Mouse (Mus musculus) embryo, embryonic 10 days (tissue): ENCODE measurements around the gene Cyp8b1.
A peak's percentile ranks its signal among the peaks of the same experiment; 100 is the strongest.

ENCODE experiments used
- DNase-seq: peaks from one replicate; pipeline ENCODE4 v3.0.0-alpha.2; 2015; ENCODE audit warnings: low spot score

The Cyp8b1 gene

GRCm38 (mm10) chr9:121916102-121916501, at the start of gene Cyp8b1:
TSS of gene Cyp8b1 (minus strand) at chr9:121916305.
- no peak for DNase-seq

DNA sequence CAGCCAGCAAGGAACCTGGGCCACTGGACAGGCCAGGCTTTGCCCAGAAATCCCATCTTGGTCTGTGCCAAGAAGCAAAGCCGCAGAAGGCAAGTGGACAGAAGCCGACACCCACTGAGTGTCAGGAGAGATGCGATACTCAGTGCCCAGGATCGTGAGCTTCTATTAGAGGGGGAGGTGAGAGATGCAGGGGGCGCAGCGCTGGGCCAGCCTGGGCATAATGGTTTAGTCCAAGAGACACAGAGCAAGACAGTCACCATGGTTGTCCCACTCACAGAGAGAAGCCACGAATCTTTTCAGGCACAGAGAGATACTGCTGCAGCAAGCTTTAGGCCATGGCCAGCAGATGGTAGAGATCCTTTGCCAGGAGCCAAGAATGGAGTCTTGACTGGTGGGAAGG, 48.8 kb upstream of the Cyp8b1 start:
- no peak for DNase-seq

DNA sequence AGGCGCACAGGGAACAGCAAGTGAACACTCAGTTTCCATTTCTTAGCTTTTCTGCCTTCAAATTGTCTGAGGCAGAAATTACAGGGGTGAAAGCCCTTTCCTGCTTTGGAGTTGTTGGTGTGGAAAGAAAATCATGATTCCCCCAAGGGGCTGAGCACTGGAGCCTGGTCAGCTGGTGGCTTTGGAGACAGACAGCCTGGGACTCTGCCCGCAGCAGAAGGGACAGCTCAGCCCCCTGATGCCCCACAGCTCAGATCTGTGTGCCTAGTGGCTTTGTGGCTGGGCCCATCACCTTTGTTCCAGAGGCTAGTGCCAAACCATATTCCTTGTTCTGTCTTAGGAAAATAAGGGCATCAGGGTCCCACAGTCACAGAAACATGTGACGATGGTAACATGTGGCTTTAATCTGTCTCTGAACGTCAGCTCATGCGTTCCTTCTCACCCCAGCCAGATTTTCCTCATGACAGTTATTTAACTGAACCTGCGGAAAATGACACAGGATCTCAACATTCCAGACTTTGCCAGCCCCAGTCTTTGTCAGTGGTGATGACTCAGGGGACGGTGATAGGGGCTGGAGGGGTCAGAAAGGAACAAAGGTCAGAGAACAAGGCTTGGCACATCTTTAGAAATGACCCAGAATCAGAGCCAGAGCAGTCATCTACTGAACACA, 44.0 kb upstream of the Cyp8b1 start:
- DNase-seq, result peak; percentile 45

GRCm38 (mm10) chr9:121952596-121952995, 36.5 kb upstream of the Cyp8b1 start:
- no peak for DNase-seq

DNA sequence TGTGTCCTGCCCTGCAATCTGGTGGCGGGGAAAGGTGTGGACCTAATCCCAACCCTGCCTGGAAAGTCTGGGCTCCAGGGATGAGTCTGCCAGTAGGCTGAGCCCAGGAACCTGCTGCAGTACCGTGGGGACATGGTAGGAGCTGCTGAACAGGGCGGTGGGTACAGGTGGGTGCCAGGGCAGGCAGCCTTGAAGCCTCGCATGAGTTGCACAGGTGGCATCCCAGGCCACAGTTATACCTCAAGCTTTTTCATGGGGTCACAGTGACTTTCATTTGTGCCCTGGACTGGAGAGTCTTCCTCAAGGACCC, 35.0 kb upstream of the Cyp8b1 start:
- DNase-seq, result no peak

GRCm38 (mm10) chr9:121950418-121951113, 34.5 kb upstream of the Cyp8b1 start, which contains the start of gene Fam198a:
TSS of gene Fam198a (plus strand) at chr9:121950988.
- DNase-seq, result peak; percentile 49

DNA sequence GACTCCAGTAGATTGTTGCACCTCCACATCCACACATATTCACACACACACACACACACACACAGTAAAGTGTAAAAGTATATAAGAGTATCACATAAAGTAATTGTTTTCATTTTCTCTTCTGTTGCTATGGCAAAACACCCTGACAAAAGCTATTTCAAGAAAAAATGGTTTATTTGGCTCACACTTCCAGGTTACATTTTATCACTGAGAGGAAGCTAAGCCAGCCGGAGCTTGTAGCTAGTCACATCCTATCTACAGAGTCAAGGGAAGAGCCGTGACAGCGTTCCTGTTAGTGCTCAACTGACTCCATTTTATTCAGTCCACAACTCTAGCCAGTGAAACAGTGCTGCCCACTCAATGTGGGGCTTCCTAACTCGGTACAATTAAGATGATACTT, 32.3 kb upstream of the Cyp8b1 start:
- no peak for DNase-seq

DNA sequence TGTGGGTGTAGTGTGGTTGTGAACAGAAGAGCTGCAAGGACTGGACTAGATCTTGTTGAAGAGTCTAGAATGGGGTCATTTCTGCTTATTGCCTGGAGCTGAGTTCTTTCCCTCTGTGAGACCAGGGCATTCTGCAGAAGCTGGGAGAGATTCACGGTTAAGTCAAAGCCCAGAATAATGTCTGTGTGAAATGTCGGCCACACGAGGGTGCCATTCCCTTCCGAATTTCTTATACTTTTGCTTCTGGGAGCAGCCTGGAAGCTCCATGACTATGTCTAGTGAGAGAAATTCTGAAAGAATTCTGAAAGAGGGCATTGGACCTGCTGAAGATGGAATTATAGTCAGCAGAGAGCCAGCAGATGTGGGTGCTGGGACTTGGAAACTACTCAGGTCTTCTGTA, 31.7 kb upstream of the Cyp8b1 start:
- DNase-seq, result peak; percentile 71

- no peak for DNase-seq
Measured at GRCm38 (mm10) chr9:121943628-121944027, 27.5 kb upstream of the Cyp8b1 start.

DNA sequence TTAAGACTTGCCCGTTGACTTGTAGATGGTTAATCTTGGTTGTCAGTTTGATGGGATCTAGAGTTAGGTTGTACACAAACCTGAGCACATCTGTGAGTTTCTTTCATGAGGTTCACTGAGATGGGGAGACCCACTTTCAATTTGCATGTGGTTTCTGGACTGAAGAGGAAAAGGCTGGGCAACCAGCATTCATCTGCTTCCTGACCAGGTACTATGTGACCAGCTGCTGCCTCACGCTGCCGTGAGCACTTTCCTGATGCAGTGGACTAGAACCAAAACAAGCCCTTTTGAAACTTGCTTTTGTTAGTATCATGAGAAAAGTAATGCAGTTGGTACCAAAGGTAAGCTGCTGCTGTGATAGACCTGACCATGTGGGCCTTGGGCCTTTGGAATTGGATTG, 26.9 kb upstream of the Cyp8b1 start:
- DNase-seq, result no peak

DNA sequence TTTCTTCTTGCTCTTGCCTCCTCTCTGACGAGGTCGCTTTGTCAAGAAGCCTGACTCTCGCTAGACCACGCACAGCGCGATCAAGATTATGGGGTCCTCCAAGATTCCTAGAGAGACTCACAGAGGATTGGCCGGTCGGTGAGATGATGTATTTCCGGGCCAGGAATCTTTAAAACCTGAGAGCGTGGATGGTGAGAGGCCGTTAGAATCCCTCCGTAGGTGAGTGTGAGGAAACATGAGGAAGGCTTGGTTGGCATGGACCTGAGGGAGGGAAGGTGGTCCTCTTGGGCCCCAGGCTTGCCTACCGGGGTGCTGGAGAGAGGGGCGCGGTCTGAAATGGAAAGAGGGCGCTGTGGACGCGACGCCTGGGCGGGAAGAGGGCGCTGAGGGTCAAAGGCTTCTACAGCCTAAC, 21.8 kb upstream of the Cyp8b1 start:
- DNase-seq, result peak; percentile 74

DNA sequence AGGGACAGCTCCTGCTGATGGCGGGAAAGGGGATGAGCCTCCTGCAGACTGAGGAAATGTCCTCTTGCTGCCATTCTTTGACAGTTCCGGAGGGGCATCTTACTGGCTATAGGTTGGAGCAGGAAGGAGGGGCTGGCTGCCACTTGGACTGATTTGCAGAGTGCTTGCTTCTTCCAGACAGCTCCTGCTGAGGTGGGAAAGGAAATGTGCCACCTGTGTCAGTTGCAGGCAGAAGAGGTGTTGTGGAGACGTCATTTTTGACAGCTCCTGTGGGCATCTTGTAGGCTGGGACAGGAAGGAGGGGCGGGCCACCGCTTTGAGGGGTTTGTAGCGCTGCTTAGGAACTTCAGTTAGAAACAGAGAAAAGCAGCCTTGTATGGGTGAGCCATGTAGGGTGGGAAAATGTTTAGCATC, 21.4 kb upstream of the Cyp8b1 start:
- no peak for DNase-seq

DNA sequence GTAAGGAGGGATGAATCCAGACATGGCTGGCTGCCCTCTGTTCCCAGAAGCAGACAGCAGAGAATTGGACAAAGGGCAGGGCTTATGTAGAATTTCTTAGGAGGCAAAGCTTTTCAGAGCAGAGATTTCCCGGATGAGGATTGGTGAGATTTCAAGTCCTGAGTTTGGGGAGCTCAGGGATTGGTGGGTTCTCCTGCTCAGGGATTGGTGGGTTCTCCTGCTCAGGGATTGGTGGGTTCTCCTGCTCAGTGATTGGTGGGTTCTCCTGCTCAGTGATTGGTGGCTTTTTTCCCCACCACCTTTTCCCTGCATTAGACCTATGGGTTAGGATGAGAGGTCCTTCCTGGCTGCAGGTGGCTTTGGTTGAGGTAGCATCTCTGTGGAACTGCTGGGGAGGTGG, 20.8 kb upstream of the Cyp8b1 start:
- no peak for DNase-seq

DNA sequence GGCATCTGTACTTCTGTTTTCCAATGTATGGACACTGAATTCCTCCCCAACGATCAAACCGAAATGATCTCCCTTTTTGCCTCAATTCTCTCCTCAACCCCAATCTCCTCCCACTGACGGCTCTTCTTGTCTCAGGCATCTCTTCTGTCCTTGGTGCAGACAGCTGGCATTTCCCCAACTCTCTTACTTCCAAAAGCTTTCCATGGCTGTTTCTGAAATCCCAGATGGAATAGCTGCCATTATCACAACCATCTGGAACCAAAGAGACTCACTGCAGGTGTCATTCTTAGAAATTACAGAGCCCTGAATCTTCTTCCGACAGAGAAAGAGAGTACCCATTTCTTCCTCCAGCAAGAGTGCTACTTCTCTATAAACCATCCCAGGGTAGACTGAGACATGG, 18.8 kb upstream of the Cyp8b1 start:
- no peak for DNase-seq

DNA sequence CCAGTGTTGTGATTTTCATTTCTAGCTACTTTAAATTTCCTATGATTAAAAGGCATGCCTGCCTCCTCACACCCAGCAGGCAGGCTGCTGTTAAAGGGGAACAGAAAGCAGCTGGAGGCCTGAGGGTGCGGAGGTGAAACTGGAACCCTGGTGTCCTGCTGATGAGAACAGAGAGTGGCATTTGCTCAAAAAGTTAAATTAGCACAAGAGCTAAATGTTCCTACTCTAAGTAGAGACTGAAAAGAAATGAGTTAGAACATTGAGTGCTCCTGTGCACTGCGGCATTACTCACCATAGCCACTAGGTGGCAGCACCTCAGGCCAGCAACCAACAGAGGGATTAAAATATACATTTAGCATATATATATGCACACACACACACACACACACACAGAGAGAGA, 12.4 kb upstream of the Cyp8b1 start:
- DNase-seq, result peak; percentile 50

DNA sequence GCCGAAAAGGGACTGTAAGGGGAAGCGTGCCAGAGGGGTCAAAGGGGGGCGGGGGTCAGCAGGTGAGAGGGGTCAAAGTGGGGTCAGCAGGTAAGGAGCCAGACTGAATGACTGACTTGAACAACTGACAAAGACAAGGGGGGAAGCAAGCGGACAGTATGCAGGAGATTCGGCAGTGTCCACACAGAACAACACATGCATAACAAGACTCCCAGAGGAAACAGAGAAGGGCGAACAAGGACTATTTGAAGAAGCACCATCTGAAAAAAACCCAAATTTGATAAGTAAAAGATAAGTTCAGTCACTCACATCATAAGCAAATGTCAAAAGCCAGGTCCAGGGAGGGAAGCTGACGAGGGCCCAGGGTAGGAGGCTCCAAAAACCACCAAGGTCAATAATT, 11.6 kb upstream of the Cyp8b1 start:
- DNase-seq, result no peak

GRCm38 (mm10) chr9:121926634-121927405, 10.7 kb upstream of the Cyp8b1 start:
- no peak for DNase-seq

DNA sequence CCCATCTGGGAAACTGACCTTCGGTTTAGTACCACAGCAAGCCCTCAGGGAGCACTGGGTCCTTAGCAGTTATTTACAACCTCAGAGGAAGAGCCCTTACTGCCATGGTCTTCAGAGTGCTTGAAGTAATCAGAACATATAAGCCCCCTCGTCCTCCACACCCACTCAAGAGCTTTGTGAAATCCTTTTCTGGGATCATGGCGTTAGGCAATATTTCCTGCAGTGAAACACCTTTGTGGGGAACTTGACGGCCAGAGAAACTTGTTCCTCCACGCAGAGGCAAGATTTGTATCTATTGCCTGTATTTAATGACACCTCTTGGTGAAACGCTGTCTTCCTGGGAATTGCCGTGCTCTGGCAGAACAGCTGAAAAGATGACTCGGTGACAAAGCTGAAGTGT, 9.9 kb upstream of the Cyp8b1 start:
- no peak for DNase-seq

DNA sequence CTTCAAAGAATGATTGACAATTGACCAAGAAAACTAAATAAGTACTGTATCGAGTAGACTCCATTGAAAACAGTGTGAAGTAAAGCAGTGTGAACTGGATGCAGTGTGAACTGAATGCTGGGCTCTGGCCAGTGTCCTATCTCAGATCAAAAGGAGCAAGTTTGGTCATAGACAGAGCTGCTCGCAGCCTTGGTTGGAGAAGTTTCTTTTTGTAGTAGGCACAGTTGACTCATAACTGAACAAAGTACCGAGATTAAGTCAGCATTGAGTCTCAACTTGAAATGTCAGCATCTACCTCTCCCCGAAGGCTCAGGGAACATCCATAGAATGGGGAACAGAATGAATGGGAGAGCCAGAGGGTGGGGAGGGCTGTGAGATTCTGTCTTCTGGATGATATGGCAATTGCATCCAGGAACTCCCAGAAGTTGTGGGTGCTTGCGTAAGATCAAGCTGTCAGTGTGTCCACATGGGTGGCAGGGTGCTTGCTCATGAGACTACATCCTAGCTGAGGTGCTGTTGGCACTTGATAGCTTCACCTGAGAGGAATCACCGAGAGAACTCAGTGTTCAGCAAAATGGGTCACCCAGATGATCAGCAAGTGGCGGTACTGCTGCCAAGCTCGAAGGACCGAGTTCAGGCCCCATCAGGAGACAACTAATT, 8.9 kb upstream of the Cyp8b1 start:
- no peak for DNase-seq

DNA sequence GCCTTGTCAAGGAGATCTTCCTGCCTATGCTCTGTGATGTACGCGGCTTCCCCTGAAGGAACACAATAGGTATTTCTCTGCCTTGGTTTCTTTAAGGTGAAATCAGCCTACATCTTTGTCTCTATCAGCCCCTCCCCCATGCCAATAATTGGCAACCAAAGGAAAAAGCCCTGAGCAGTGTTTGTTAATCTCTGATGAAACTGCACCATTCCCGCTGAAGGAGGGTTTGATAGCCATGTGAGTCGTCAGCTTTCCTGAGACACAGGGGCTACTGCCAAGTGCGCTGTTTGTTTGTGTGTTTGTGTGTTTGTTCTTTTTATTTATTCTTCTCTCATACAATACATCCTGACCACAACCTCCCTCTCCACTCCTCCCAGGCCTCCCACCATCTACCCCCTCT, 7.8 kb upstream of the Cyp8b1 start:
- DNase-seq, result no peak

- no peak for DNase-seq
Measured at GRCm38 (mm10) chr9:121923443-121923842, 7.3 kb upstream of the Cyp8b1 start.

- DNase-seq, result no peak
Measured at GRCm38 (mm10) chr9:121919027-121919501, 3.0 kb upstream of the Cyp8b1 start.

GRCm38 (mm10) chr9:121915056-121915455, 1.0 kb downstream of the Cyp8b1 start:
- no peak for DNase-seq
